Mouse (Mus musculus): ENCODE data around the gene Mst1r.

Gene Mst1r

DNA sequence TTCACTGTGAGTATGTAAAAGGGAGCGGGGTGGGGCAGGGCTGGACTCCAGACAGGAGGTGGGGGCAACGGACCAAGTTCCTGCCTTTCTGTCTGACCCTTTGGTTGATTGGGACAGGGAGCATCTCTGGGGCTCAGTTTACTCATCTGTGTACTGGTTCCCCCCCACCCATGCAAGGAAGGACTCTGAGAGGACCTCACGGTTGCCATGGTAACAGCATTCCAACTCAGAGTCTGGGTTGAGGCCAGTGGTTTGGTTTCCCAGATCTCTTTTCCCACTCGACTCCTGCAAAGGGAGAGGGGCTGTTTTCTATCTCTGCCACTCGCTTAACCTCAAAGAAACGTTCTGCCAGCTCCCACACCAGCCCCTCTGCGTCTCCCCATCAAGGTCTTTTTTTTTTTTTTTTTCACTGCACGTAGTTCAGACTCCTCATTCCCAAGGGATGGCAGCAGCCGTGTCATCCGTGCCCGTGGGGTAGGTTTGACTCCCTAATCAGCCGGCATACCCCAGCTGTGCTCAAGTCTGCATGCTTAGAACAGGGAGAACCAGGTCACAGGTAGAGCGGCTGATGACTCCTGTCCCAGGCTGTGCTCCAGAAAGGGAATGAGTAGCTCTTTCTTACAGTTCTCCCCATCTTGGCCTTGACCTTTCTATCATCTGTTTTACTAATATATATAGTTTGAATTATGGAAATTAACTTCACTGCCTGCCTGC is 11.4 kb downstream of the Mst1r start:
- no peak for DNase-seq

DNA sequence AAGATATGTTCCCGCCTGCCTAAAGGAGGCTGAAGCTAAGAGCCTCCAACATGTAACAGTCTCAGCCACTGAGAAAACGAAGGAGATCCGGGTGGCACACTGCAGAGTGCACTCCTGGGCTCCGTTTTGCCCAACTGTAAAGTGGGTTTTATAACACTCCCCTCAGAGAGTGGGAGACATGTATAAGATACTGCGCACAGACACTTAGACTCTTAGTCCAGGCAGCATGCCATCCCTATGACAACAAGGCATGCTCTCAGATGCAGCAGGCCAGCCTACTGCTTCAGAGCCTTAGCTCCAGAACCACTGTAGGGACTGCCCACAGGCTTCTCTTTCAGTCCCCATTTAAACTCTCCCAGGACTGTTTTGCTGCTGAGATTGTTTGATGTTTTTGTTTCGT is 12.2 kb downstream of the Mst1r start:
- no peak for DNase-seq

DNA sequence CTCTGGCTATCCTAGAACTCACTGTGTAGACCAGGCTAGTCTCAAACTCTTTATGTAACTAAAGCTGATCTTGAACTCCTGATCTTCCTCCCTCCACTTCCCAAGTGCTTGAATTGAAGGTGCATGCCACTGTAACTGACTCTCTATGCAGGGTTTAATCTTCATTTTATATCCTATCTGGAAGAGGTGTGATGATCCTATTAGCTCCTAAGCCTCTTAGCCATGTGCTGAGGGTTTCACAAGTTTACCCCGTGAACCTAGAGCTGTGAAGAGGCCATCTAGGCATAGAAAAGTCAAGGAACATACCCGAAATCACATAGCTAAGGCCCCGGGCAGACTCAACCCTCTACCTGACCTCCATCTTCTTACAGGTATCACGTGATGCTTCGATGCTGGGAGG is 12.8 kb downstream of the Mst1r start:
- DNase-seq = no peak

DNA sequence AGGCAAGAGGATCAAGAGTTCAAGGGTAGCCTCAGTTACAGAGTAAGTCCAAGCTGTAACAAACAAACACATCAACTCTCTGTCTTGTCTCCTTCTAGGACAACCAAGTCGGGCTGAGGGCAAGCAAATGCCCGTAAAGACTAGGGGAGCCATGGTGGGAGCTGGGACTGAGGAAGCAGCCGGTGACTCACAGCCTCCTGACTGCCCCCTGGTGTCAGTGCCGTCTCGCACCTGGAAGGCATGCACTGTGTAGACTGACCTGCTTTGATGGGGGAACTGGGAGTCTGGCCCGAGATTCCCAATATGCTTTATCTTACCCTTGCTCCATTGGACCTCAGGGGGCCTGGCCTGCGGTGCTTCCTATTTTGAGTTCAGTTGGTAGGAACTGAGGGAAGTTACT is 16.3 kb downstream of the Mst1r start:
- peak; percentile 59 for DNase-seq

DNA sequence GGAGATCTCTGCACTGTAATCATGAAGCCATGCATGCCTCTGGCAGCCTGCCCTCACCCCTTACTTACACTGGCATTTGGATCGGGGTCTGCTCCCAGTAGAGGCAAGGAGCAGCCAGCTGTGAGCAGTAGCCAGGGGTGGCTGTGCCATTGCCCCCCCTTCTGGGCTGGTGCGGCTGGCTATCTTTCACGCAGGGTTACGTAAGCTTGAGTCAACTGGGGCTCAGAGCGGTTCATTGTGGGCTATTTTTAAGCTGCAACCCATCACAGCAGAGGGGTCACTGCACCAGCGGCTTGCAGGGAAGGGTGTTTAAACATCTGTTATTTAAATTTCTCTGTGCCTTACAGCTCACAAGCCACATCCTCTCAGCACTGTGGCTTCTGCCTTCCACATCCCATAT is 17.3 kb downstream of the Mst1r start:
- DNase-seq = no peak

DNA sequence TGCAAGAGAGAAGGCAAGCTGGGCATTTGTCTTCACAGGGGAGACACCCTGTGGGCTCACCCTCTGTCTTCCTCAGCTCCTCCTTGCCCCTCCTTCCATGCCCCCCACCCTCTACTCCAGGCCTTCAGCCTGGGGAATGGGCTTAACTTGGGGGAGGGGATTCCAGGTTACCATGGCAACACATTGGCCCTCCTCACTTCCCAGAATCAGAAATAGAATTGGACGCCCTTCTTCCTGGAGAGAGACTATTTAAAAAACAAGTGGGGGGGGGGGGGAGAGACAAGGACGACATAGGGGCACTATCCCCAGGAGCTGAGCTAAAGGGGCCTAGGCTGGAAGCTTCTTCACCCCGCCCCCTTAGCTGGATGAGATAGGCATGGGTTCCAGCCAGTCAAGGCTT is 18.6 kb downstream of the Mst1r start:
- DNase-seq = no peak

DNA sequence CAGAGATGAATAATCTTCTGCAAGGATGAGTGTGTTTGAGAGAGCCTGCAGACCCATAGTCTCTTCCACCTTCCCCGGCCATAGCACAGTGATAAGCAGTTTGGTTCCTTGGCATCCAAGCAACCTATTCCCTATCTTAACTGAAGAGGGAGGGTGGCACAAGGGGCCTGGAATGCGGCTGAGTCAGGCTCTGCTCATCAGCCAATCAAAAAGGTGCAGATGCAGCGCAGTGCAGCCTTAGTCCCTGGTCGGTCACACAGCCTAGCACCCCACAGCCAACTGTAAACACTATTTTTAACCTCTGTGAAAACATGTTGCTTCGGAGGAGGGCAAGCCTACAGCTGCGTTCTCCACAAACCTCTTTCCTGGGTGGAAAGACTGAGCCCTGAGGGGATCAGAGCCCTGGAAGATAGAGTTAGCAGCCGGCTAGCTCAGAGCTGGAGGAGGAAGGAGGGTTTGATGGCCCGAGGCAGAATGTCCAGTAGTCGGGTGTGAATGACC is 20.3 kb downstream of the Mst1r start:
- DNase-seq = no peak

DNA sequence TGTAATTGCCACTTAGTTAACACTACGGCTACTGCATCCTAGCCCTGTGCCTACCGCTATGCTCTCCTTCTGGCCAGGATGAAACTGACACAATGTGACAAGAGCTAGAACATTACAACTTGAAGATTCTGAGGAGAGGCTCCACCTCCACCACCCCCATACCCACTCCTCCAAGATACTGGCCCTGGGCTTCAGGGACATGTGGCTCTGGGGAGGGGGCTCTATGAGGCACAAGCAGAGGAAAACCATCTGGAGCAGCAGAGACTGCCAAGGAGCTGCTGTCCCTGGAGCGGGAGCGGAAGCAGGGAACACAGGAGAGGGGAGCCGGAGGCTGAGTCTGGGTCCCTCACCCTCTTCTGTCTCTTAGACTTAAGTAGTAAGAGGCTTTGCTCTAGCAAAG is 21.1 kb downstream of the Mst1r start:
- no peak for DNase-seq

DNA sequence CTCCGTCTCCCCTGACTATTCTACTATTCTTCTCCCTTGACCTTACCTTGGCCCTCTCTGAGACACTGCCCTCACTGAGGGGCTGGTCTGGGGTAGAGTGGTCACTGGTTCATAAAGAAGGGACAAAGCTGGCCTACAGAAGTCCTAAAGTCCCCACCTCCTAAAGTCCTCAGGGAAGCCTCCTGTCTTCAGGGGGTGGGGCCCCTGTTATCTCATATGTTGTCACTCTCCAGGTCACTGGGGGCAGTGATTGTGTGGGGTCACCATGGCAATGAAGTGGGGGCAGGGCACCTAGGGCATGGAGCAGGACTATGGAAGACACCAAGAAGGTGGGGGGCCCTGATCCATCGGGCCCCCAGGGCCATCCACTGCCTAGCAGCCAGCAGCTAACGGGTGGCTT is 21.5 kb downstream of the Mst1r start, which contains the start of gene Actl11:
Actl11 (plus strand) TSS at position 301 of the 400 bp plus-strand sequence.
- DNase-seq = no peak

DNA sequence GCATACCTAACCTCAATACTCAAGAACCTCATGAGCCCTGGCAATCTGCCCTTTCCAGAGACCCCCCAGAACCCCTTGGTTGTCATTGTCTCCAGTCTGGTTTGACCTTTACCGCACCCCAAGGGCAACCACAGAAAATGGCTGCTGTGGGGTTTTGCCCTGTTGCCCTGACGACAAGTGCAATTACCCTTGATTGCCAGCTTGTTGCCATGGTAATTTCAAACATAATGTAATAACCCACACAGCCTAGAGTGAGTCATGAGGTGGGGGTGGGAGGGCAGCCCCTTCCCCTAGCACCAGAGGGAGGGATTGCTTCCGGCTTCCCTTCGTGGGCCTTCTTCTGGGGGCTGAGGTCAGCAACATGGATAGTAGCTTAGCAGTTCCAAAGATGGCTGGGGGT is 25.5 kb downstream of the Mst1r start:
- DNase-seq = no peak

DNA sequence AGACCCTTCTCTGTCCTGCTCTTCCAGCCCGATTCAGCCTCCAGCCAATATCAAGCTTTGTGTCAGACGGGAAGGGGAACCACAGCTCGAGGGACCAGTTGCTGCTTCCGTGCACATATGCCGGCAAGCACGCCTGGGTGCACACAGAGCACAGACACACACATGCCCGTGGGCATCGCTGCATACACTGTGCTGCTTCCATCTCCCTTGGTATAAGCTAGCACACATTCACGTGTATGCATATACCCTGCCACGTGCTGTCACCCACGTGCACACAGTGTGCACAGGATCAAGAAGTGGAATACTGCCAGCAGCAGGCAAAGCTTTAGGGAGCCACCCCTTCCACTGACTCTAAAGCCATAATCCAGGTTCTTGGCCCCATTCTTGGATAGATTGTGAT is 27.5 kb downstream of the Mst1r start:
- DNase-seq = no peak

DNA sequence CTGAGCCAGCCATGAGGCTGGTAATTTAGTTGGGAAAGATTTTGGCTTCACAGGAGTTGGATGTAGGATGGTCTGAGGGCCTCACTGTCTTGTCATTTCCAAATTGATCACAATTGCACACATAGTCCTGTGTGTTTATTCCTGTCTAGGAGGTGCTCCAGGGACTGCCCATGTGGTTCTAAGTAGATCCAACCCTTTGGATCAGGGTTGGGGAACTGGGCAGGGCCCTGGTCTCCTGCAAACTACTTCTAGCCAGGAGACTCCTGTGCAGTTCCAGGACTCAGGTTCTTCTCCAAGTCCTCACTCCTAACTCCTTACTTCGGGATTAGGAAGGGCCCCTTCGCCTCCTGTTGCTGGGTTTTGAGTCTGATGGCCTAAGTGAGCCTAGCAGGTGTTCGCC is 28.7 kb downstream of the Mst1r start, which contains the start of gene Camkv:
Camkv (plus strand) TSS at position 301 of the 400 bp plus-strand sequence.
- no peak for DNase-seq

DNA sequence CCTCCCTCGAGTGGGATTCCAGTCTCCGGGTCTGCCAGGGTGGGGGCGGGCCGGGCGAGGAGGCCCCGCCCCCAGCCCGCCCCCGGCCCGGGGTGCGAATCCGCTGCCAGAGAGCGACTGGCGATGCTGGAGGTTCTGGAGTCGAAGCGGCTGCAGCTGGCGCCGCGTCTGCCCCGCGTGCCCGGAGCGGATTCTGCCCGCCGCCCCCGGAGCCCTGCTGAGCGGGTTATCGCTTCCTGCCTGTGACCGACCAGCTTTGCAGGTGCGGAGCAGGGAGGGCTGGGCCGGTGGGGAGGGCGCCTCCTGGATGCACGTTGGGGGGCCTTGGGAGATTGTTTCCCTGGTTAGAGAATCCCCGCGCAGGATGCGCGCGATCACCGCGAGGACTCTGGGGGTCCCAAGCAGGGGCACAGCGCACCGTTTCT is 29.1 kb downstream of the Mst1r start:
- DNase-seq = peak; percentile 6

DNA sequence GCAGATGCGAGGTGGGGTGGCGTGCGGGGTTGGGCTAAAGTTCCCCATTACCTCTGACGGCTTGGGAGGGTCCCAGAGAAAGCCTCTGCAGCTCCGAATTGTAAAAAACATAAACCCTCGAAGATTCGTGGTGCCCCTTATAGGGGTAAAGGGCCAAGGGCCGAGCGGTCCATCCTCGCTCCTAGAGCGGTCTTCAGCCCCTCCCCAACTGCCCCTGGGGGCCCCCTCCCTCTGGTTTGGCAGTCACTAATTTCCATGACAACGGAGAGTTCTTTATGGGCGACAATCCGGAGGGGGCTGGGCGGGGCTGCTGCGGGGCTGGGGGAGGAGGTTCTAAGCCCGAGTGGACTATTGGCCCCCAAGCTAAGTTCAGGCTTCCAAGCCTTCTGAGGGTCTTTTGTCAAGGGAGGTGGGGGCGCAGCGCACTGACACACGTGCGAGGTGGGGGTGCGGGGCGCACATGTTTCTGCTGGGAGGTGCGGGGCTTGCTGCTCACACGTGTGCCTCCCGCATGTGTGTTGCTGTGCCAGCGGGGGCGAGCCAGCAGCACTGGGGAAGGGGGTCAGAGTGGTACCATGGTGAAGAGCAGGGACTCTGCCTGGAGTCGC is 29.6 kb downstream of the Mst1r start:
- no peak for DNase-seq

DNA sequence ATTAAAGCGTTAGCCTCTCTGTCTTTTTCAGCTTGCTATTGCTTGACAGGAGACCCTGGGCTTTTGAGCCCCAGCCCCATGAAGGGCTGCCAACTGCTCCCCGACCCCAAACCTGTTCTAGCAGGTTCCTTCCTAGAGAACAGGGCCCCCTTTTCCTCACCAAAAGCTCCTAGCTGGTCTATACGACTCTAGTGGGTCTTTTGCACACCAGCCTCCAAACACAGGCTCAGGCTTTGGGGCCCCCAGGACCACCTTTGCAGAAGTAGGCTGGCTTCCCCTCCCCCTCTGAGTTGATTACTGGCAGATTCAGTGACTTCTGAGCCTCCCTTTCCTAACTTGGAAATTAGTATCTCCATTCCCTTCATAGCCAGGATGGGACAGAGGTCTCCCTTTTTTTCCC is 30.2 kb downstream of the Mst1r start:
- no peak for DNase-seq

DNA sequence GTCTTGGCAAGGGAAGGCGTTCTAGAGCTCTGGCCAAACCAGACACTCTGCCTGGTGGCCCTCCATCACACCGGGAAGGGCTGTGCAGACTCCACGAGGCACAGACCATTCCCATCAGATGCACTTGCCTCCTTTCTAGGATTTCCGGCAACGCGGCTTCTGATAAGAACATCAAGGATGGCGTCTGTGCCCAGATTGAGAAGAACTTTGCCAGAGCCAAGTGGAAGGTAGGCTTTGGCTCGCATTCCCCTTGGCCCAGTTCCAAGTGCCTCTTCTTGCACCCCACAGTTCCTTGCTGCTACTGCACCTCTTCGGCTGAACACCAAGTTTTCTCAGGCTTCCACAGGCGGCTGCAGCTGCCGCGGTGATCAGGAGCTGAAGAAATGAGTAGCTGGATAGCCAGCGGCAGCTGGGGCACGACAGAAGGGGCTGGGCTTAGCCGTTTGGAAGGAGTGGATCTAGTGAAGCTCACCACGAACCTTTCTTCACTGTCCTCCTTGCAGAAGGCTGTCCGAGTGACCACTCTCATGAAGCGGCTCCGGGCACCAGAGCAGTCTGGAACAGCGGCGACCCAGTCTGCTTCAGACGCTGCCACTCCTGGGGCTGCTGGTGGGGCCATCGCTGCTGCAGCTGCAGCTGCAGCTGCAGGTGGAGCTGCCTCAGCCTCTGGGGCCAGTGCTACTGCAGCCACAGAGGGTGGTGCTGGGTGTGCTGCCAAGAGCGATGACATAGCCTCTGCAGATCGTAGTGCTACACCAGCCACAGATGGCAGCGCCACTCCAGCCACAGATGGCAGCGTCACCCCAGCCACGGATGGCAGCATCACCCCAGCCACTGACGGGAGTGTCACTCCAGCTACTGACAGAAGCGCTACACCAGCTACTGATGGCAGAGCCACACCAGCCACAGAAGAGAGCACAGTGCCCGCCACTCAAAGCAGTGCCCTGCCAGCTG is 40.8 kb downstream of the Mst1r start:
- no peak for DNase-seq

DNA sequence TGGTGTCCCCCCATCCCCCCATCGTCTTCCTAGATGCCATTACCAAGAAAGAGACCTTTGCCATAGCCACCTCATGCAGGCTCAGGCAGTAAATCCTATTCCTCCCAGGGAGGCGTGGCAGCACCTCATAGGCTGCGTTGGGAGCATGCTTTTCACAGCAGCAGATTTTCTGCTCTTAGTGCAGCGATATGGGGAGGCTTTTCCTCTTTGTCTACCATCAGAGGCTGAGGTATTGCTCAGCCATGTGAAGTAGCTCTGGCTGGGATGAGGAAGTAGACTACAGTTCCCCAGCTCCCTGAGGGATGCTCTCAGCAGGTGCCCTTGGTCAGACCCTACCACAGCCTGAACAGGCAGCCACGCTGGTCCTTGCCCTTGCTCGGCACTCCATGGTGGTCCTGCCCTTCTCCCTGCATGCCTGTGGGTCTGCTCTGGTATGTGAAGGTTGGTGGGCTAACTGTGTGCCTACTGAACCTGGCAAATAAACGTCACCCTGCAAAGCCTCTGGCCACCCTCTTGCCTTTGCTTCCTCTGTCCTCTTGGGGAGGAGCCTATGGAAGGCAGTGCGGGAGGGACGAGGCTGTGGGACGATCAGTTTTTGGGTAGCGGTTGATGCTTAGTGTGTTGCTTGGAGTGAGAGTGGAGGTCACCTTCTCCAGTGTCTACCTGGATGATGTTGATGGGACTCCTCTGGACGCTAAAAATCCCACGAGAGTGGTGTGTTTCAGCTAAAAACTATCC is 42.7 kb downstream of the Mst1r start:
- DNase-seq = no peak

DNA sequence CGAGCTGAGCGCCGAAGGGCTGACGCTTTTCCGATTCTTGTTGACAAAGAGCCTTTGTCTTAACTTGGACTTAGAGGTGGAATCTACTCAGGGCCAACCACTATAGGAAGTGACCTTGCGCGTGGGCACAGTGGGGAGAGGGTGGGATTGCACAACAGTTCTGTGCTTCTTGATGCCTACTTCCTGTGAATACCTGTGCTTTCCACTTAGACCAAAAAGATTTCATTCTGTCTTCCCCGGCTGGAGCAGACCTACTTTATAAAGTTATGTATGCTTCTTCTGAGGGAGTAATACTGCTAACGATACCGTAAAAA is 43.2 kb downstream of the Mst1r start, which contains the start of gene Traip:
Traip (plus strand) TSS at position 215 of the 314 bp plus-strand sequence.
- DNase-seq = no peak

DNA sequence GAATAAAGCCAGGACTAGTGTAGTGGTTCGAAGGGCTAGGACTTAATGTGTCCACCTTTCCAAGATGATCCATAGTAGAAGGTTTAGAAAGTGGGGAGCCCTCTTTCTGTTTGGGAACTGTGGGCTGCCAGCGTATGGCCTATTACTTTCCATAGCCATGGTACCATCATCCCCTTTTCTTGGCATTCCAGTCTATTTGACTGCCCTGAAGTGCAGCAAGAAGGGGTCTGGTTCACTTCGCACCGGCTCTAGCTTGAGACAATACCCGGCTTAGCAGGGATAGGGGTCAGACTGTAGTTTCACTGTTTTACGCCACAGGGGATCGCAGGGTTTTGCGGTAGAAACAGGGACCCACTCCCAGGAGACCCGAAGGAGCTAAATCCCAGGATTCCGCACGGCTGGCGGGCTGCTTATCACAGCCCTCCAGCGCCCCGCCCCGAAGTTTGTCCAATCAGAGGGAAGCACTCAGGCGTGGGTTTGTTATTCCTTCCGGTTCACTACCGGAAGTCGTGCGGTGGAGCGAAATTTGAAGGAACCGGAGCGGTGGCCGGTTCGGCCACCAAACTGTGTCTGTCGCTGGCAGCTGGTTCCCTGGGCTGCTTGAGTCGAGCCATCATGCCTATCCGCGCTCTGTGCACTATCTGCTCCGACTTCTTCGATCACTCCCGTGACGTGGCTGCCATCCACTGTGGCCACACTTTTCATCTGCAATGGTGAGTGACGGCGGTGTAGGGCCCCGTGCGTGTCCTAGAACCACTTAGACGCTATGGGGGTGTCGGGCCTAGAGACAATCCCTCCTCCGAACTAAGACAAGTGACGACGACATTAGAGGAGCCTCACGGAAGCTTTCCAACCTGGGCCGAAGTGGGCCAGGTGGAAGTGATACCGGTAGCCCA is 44.0 kb downstream of the Mst1r start:
- DNase-seq = peak; percentile 95

DNA sequence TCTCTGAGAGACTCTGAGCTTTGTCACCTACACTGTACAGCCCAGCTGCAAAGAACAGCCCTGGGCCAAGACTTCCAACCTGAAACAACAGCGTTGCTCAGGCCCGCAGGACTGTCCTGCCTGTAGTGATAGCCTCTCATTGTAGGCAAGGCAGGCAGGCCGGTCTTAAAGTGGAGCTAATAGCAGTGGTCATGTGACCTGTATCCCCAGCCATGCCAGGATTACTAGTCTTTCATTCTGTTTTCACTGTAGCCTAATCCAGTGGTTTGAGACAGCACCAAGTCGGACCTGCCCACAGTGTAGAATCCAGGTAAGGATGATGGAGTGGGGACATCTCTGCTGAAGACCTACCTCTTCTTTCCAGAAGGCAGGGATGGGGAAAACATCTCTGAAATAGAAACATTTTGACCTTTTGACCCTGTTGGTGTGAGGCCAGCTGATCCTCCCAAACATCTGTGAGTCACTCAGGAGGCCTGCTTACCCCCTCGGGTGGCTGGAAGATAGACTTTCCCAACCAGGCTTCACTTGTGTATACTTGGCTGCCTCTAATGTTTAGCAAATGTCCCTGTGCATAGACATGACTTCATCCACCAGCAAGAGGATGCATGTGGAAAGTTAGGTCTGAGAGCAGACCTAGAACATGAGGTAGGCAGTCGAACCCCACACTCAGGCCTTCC is 49.1 kb downstream of the Mst1r start:
- peak; percentile 26 for DNase-seq

DNA sequence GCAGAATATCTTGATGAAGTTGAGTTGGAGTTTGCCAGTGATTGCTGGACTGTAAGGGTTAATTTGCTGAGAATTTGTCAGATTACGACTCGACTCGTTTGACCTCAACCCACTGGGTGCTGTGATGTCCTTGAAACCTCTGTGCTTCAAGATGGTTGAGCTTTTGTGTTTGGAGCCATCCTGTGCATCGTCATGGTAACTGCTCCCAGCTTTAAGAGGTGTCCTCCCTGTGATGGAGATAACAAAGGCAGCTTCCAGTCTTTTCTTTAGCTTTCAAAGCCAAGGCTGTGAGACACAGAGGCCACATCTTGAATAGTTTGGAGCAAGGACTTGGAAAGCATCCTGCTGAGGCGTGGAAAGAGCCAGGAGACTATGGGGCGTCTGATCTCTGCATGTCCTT is 50.5 kb downstream of the Mst1r start:
- DNase-seq = no peak

Data from lung, postnatal 14 days (tissue).